Mouse (Mus musculus) adrenal gland, adult 10 weeks (tissue): ENCODE data around the gene Golga2. TPM values are rescaled to one million over a fixed set of nuclear protein-coding genes. Genes with fewer than 3 reads are reported as not detected.

Source experiments
- polyA plus RNA-seq: library from polyadenylated mRNA; stranded (reverse); fragments of 350-450 nt; fragmentation: Illumina TruSeq; extraction: RNeasy Lipid Tissue Mini Kit (QIAGEN cat#74804); gene quantifications from one replicate; pipeline ENCODE4 v1.2.3, GENCODE M21; 2014; ENCODE audit warnings: low read depth, low replicate concordance

Golga2 gene
- polyA plus RNA-seq, result 32.3 TPM

DNA sequence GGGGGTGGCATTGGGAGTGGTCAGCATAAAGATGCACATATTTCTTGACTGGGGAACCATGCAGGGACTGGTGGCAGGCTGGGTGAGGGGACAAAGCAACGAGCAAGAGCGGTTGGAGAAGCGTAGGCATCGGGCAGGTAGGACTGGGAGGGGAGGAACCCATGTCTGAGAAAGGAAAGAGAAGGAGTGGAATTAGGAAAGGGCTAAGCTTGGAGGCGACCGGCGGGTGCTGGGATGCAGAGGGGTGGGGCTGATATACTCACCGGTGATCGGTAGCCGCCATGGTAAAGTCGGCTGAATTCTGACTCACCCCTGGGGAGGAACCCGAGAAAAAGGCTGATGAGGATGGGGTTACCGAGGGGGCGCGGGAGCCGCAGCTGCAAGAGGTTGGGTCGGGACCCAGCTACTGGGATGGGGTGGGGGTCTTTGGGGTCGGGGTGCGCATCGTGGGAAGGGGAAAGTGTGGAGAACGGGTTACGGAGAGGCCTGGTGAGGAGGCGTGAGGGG, at the start of gene Golga2:
Gene Golga2, plus strand, starts transcription at position 51 of the 507 bp plus-strand sequence.

DNA sequence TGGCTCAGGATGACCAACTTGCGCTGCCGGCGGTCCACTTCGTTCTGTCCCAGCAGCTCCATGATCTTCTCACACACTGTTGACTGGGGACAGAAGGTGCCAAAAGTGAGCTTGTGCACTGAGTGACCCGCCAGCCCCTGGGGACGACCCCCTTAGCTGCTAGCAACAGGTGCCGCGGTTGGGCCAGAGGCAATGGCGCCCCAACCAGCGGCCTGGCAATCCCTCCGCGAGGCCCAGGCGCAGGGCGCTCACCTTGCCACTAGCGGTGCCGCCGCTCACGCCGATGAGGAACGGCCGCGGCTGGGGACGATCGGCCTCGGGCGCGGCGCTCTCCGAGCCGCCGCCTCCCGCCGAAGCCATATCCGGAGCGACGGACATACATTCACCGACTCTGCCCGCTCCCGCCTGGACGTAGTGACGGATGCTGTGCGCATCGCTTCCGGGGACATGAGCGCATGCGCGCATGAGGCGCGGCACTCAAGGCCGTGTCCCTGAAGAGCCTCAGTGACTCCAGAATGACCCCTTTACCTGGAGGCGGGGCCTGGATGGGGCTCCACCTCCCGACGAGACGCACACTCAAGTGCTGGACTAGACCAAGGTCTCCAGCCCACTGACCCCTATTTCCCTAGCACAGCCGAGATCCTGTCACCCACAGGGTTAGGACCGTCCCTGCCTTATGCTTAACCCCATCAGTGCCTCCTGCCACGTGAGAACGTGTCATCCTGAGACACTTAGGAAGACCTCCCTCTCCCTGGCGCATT, 27.3 kb upstream of the Golga2 start, which contains the start of gene Uck1:
Gene Uck1, minus strand, starts transcription at position 503 of the 761 bp plus-strand sequence.

DNA sequence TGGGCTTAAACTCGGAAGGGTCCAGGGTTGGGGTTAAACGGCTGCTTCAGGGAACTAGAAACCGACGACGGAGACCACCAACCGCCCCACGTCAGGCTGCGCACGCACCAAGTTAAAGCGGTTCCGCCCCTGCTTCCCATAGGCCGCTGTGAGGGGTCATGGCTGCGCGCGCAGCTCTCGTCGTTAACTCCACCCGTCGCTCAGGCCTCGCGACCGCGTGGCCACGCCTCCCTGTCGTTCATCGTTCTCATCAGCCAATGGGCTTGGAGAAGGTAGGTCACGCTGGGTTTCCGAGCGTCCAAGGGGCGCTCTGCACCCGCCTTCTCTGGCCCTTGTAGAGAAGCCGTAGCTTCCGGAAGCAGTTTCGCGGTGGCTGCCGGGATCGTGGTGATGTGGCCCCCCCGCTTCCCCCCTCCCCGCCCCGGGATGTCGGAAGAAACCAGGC, 761 bp downstream of the Golga2 start, which contains the start of gene Swi5:
Gene Swi5, minus strand, starts transcription at position 153 of the 445 bp plus-strand sequence.

DNA sequence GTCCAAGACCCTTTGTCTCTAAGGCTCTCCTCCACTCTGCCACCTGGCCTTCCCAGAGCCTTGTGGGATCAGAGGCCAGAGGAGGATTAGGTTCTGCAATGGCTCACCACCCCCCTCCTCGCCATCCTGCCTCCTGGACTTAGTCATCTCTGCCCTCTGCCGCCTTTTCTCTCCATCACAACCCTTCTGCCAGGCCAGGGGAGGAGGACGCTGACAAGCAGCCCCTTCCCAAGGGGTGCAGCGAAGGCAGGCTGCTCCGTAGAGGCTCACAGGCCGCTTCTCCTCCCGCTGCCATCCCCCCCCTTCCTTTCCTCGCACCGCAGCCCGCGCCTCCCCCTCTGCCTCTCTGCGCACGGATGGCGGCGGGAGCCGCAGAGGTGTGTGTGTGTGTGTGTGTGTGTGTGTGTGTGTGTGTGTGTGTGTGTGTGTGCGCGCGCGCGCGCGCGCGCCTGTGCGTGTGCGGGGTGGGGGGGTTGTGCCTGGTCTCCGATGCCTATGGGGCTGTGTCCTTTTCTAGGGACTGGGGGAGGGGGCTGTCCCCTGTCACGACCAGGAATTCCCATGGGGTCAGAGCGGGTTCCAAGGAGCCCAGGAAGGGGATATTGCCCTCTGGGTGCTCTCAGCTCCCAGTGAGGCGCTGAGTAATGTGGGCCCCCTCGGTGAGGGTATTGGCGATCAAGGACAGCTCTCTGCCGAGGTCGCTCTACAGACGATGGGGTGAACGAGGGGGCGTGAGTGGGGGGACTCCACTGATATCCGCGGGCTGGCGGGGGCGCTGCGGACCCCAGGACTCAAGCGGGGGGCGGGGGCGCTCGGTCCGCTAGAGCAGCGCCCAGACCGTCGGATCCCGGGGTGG, 65.2 kb downstream of the Golga2 start, which contains the start of gene Ciz1:
Gene Ciz1, plus strand, starts transcription at position 177 of the 856 bp plus-strand sequence.

DNA sequence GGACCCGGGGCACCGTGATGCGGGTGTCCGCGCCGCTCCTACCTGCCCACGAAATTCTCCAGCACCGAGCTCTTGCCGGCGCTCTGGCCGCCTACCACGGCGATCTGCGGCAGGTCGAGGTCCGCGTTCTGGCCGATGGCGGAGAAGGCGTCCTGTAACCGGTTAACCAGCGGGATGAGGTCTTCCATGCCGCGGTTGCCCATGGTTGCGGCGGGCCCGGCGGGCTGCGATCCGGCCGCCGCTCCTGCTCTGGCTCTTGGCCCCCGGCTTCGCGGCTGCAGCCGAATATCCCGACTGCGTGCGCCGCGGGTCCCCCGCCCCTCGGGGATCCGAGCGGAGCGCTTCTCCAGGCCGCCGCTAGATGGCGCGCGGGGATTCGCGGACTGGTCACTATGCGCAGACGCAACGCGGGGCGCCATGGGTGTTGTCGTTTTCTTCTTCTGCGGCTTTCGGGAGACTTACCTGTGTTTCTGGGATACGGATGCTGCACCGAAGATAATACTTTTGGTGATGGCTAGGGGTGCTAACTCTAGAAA, 65.9 kb downstream of the Golga2 start, which contains the start of gene Dnm1:
Gene Dnm1, minus strand, starts transcription at position 332 of the 536 bp plus-strand sequence.

Other genes with a start within 250 kb of the Golga2 start
- gene Fam78a, start 202.5 kb upstream of the Golga2 start, polyA plus RNA-seq, result 0.29 TPM
- gene Plpp7, start 191.9 kb upstream of the Golga2 start, polyA plus RNA-seq, result 0.58 TPM
- gene Prrc2b, start 136.3 kb upstream of the Golga2 start, polyA plus RNA-seq, result 47.2 TPM
- gene Pomt1, start 50.8 kb upstream of the Golga2 start, polyA plus RNA-seq, result 13.4 TPM
- 31.3 TPM for gene Uck1, start 27.2 kb upstream of the Golga2 start, polyA plus RNA-seq
- 367 TPM for gene Swi5, start 691 bp downstream of the Golga2 start, polyA plus RNA-seq
- 8.1 TPM for gene Ciz1, start 64.9 kb downstream of the Golga2 start, polyA plus RNA-seq
- gene Dnm1, start 66.0 kb downstream of the Golga2 start, polyA plus RNA-seq, result 2.3 TPM
- 10.9 TPM for gene 1110008P14Rik, start 94.6 kb downstream of the Golga2 start, polyA plus RNA-seq
- gene Lcn2, start 100.9 kb downstream of the Golga2 start, polyA plus RNA-seq, result not detected
- 4.5 TPM for gene Ptges2, start 108.5 kb downstream of the Golga2 start, polyA plus RNA-seq
- gene Naif1, start 163.1 kb downstream of the Golga2 start, polyA plus RNA-seq, result 0.82 TPM
- 10.1 TPM for gene Slc25a25, start 164.1 kb downstream of the Golga2 start, polyA plus RNA-seq
- 8.6 TPM for gene Fam102a, start 247.9 kb downstream of the Golga2 start, polyA plus RNA-seq